Mouse (Mus musculus) left cerebral cortex, postnatal 14 days (tissue): Measurements from ENCODE around the gene Accs. TPM values are rescaled to one million over a fixed set of nuclear protein-coding genes. Genes with fewer than 3 reads are reported as not detected.

ENCODE experiments used
- DNase-seq, 2 experiments: peaks; one replicate each; pipeline ENCODE4 v3.0.0; 2021 to 2022; ENCODE audit warnings: low spot score in 2 of 2, mixed read lengths in 1 of 2
- intact Hi-C: fragments of 180-260 bp; cut with DNase I; formaldehyde crosslinking; loops from one replicate; pipeline ENCODE4 v1.15.1; 2025
- total RNA-seq, 2 experiments: library from RNA; stranded (reverse); gene quantifications; 2 replicates each; pipeline ENCODE4 v1.2.3; 2021

Gene Accs
- total RNA-seq, 2 experiments from 2014 or later: 3.2 to 3.7 TPM

GRCm38 (mm10) chr2:93806487-93807201 is 43.1 kb downstream of the Accs start:
- intact Hi-C loops: no loop called here
- no peak for DNase-seq

GRCm38 (mm10) chr2:93805523-93805922 is 44.2 kb downstream of the Accs start:
- DNase-seq: no peak
- intact Hi-C loops: no loop called here

GRCm38 (mm10) chr2:93805066-93805465 is 44.7 kb downstream of the Accs start:
- DNase-seq: no peak
- intact Hi-C loops: no loop called here

- no peak for DNase-seq
Observed at GRCm38 (mm10) chr2:93802947-93803346, 46.8 kb downstream of the Accs start.

GRCm38 (mm10) chr2:93801097-93801496 is 48.6 kb downstream of the Accs start:
- intact Hi-C loops: no loop called here
- DNase-seq: no peak

More at GRCm38 (mm10) chr2:93802947-93803346, 46.8 kb downstream of the Accs start:
- intact Hi-C loops: no loop called here

GRCm38 (mm10) chr2:93797162-93797795 is 52.5 kb downstream of the Accs start:
- DNase-seq: no peak
- intact Hi-C loops: no loop called here

- DNase-seq: no peak
- intact Hi-C loops: no loop called here
Observed at GRCm38 (mm10) chr2:93794375-93794774, 55.4 kb downstream of the Accs start.

GRCm38 (mm10) chr2:93791516-93792499 is 57.9 kb downstream of the Accs start:
- DNase-seq: peak in 1 of 2 experiments; percentile 53
- intact Hi-C loops: no loop called here

- intact Hi-C loops: no loop called here
- no peak for DNase-seq
Observed at GRCm38 (mm10) chr2:93790798-93791345, 58.9 kb downstream of the Accs start.

GRCm38 (mm10) chr2:93788557-93788956 is 61.2 kb downstream of the Accs start:
- no peak for DNase-seq
- intact Hi-C loops: loop anchor here (10.0 kb wide), 1 partner anchor 124 kb away; no protein-coding TSS in a partner anchor

GRCm38 (mm10) chr2:93786175-93786574 is 63.6 kb downstream of the Accs start:
- intact Hi-C loops: loop anchor here (2.0 to 10.0 kb wide), 2 partner anchors 121 to 311 kb away; no protein-coding TSS in a partner anchor
- DNase-seq: peak; percentile 91 to 92

- intact Hi-C loops: loop anchor here (10.0 kb wide), 1 partner anchor 121 kb away; no protein-coding TSS in a partner anchor
- DNase-seq: no peak
Observed at GRCm38 (mm10) chr2:93785432-93785798, 64.3 kb downstream of the Accs start.

- intact Hi-C loops: loop anchor here (10.0 kb wide), 1 partner anchor 120 kb away; no protein-coding TSS in a partner anchor
- peak in 1 of 2 experiments; percentile 28 for DNase-seq
Observed at GRCm38 (mm10) chr2:93784721-93785431, 64.9 kb downstream of the Accs start.

- no peak for DNase-seq
- intact Hi-C loops: loop anchor here (10.0 kb wide), 1 partner anchor 119 kb away; no protein-coding TSS in a partner anchor
Observed at GRCm38 (mm10) chr2:93783926-93784539, 65.7 kb downstream of the Accs start.
